Mouse (Mus musculus) WW6 (cell line): ENCODE results near the gene Mex3b.
A peak's percentile ranks its signal among the peaks of the same experiment; 100 is the strongest.

Source experiments
- DNase-seq: peaks from one replicate; pipeline ENCODE4 v3.0.0-alpha.2; 2013; ENCODE audit warnings: low read depth, low spot score

Mex3b gene

GRCm38 (mm10) chr7:82867271-82868121 lies at the start of gene Mex3b:
TSS of gene Mex3b (plus strand) at chr7:82867333.
- no peak for DNase-seq

- no peak for DNase-seq
Measured at GRCm38 (mm10) chr7:82819541-82819940, 47.6 kb upstream of the Mex3b start.

- DNase-seq, result no peak
Measured at GRCm38 (mm10) chr7:82820661-82821060, 46.5 kb upstream of the Mex3b start.

GRCm38 (mm10) chr7:82821501-82821900 lies 45.6 kb upstream of the Mex3b start:
- no peak for DNase-seq

GRCm38 (mm10) chr7:82822528-82822927 lies 44.6 kb upstream of the Mex3b start:
- no peak for DNase-seq

- DNase-seq, result no peak
Measured at GRCm38 (mm10) chr7:82828193-82828592, 38.9 kb upstream of the Mex3b start.

- DNase-seq, result no peak
Measured at GRCm38 (mm10) chr7:82829516-82829915, 37.6 kb upstream of the Mex3b start.

- no peak for DNase-seq
Measured at GRCm38 (mm10) chr7:82834471-82834870, 32.7 kb upstream of the Mex3b start.

GRCm38 (mm10) chr7:82838414-82838813 lies 28.7 kb upstream of the Mex3b start:
- DNase-seq, result no peak

GRCm38 (mm10) chr7:82838965-82839675 lies 28.0 kb upstream of the Mex3b start:
- DNase-seq, result no peak

GRCm38 (mm10) chr7:82842222-82842920 lies 24.8 kb upstream of the Mex3b start:
- DNase-seq, result no peak

- DNase-seq, result no peak
Measured at GRCm38 (mm10) chr7:82850756-82851155, 16.4 kb upstream of the Mex3b start.

- DNase-seq, result no peak
Measured at GRCm38 (mm10) chr7:82851670-82852069, 15.5 kb upstream of the Mex3b start.

GRCm38 (mm10) chr7:82854195-82854766 lies 12.9 kb upstream of the Mex3b start:
- DNase-seq, result no peak

- DNase-seq, result no peak
Measured at GRCm38 (mm10) chr7:82858611-82859010, 8.5 kb upstream of the Mex3b start.

GRCm38 (mm10) chr7:82860626-82861025 lies 6.5 kb upstream of the Mex3b start:
- no peak for DNase-seq

- DNase-seq, result no peak
Measured at GRCm38 (mm10) chr7:82863341-82863740, 3.8 kb upstream of the Mex3b start.

GRCm38 (mm10) chr7:82864260-82864990 lies 2.7 kb upstream of the Mex3b start:
- no peak for DNase-seq

- no peak for DNase-seq
Measured at GRCm38 (mm10) chr7:82864991-82865771, 2.0 kb upstream of the Mex3b start.

GRCm38 (mm10) chr7:82865834-82866485 lies 1.2 kb upstream of the Mex3b start:
- peak; percentile 91 for DNase-seq
